Mouse (Mus musculus) cerebellum, adult 2 months (tissue): ENCODE data around the gene Ulk3. TPM values are rescaled to one million over a fixed set of nuclear protein-coding genes. Genes with fewer than 3 reads are reported as not detected.

Source experiments
- DNase-seq, 2 experiments: peaks; one replicate each; pipeline ENCODE4 v3.0.0; 2021
- H3K27ac ChIP-seq: fragments of 200-500 bp; 2 replicates; pipeline ENCODE4 v1.5.1; 2012; ENCODE audit warnings: low read length, control low read depth, inconsistent platforms; ENCODE audit not compliant: insufficient read depth
- H3K27me3 ChIP-seq: fragments of 200-500 bp; 2 replicates; pipeline ENCODE4 v1.6.1; 2012; ENCODE audit warnings: inconsistent platforms, mild to moderate bottlenecking, low read length, moderate library complexity; ENCODE audit not compliant: control insufficient read depth, insufficient read depth
- H3K4me1 ChIP-seq: fragments of 200-500 bp; 2 replicates; pipeline ENCODE4 v1.6.1; 2011; ENCODE audit warnings: low read length; ENCODE audit not compliant: control insufficient read depth, insufficient read depth
- H3K4me3 ChIP-seq: fragments of 200-500 bp; replicated peaks from 2 replicates; pipeline ENCODE3; 2011; ENCODE audit warnings: mild to moderate bottlenecking, low read depth, low read length, control low read depth; ENCODE audit not compliant: insufficient read depth
- CTCF ChIP-seq: fragments of 200-500 bp; IDR thresholded peaks from 2 replicates; pipeline ENCODE4 v1.5.1; 2011; ENCODE audit warnings: low read depth, mild to moderate bottlenecking, control low read depth, low read length, moderate library complexity, borderline replicate concordance; ENCODE audit not compliant: insufficient read depth
- POLR2A ChIP-seq: fragments of 200-500 bp; IDR thresholded peaks from 2 replicates; pipeline ENCODE4 v1.6.1; 2011; ENCODE audit warnings: low read length, control low read depth, borderline replicate concordance; ENCODE audit not compliant: insufficient read depth
- WGBS: fragments of 180-500 bp; shearing (Covaris S2); methylation state at CpG from one replicate; pipeline ENCODE4 v1.1.7; 2018; 5-methylcytosine and 5-hydroxymethylcytosine counted together
- polyA plus RNA-seq: library from polyadenylated mRNA; depleted of rRNA; stranded (reverse); fragments of >200 nt; gene quantifications from 2 replicates; pipeline ENCODE4 v1.2.3, GENCODE M21; 2012

Gene Ulk3
- polyA plus RNA-seq, 1 experiment: 39.5 TPM

DNA sequence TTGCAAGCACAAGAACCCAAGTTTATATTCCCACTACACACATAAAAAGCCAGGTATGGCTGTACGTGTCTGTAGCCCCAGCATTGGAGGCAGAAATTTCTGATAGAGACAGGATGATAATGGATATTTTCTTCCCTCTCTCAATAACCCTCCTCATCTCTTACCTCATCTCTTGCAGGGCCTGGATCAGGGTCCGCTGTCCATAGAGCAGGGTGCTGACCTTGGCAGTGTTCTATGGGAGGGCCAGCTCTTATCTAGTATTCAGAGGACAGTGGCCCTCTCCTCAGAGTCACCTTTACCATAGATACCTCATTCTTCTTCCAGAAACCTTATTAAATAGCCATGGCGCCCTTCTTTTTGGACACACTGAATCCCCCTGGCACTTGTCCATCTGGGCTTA, 20.6 kb downstream of the Ulk3 start:
- DNase-seq: no peak
- WGBS: 84% methylated on average over 3 of the region's 3 CpGs
- TF ChIP-seq CTCF: no peak
- TF ChIP-seq POLR2A: no peak
- 0 out of 2 replicates have a peak overlapping the region, but pooled peaks have one; percentile 36 for H3K27ac ChIP-seq
- H3K4me1 ChIP-seq: peaks cover 20% of the 10 kb centered on the region
- H3K4me3 ChIP-seq: no peak overlapping the region
- H3K27me3 ChIP-seq: no peaks in the 10 kb centered on the region

DNA sequence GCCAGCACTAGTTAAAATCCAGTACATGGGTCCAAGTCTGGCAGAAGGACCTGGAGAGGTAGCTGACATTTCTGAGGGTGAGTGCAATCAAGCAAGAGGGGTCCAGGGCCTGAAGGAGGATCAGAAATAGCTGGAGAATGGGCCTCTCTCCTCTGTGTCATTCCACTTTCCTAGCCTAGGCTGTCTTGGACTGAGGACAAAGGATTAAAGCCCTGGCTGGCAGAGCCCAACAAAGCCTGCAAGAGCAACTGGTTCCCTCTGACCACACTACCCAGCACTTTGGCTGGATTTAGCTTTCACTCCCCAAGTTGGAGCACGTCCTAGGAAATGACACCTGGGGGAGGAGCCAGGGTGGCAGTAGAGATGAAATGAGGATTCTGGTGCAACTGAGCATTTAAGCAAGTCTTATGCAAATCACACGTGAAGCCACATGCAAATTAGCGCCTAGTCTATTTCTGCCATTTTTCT, 21.1 kb downstream of the Ulk3 start:
- TF ChIP-seq POLR2A (no peak), CTCF (no peak)
- 17% methylated on average over 3 of the region's 3 CpGs for WGBS
- Histone ChIP-seq H3K4me1 (peaks cover 20% of the 10 kb centered on the region), H3K4me3 (no peak overlapping the region), H3K27me3 (no peaks in the 10 kb centered on the region), H3K27ac (peak overlapping the region; percentile 36; the same call in 1 of the 2 replicates)
- DNase-seq: peak; percentile 54 to 70

DNA sequence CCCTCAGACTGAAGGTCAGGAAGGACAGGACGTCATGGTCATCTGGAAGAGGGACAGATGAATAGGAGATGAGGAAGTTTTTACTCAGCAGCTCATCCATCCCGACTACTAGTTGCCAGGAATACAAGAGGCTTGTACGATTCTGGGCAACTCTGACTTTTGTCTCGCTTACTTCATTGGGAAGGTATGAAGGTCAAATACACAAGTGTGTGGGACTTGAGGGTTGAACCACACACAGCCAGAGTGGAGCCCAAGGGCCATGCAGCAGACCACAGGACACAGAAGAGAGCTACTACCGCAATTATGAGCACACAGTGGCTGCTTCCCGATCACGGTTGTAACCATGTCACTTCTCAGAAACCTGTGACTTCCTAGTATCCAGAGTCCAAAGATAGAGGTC, 23.3 kb downstream of the Ulk3 start:
- 95% methylated on average over 7 of the region's 7 CpGs for WGBS
- Histone ChIP-seq H3K27me3 (no peaks in the 10 kb centered on the region), H3K27ac (no peak overlapping the region), H3K4me3 (no peak overlapping the region), H3K4me1 (peaks cover 13% of the 10 kb centered on the region)
- TF ChIP-seq CTCF (no peak), POLR2A (no peak)
- DNase-seq: no peak

DNA sequence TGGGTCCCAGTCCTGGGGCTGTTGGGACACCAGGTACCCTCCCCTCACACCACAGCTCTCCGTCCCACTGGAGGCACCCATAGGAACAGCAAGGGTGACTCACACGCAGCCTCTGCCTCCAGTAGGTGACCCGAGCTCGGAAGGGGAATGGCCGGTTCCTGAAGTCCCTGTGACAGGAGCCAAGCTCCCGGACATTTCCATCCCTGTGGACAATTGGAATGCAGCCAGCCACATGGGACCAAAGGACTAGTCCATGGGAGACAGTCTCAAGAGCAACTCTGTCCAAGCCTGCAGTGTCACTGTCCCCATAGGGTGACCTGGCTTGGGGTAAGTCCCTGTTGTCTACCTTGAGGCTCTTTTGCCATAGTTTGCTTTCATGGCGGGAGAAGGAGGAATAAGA, 24.7 kb downstream of the Ulk3 start:
- Histone ChIP-seq H3K27me3 (no peaks in the 10 kb centered on the region), H3K27ac (no peak overlapping the region), H3K4me1 (peaks cover 13% of the 10 kb centered on the region), H3K4me3 (no peak overlapping the region)
- DNase-seq: peak in 1 of 2 experiments; percentile 27
- TF ChIP-seq CTCF (no peak), POLR2A (no peak)
- 54% methylated on average over 7 of the region's 7 CpGs for WGBS

DNA sequence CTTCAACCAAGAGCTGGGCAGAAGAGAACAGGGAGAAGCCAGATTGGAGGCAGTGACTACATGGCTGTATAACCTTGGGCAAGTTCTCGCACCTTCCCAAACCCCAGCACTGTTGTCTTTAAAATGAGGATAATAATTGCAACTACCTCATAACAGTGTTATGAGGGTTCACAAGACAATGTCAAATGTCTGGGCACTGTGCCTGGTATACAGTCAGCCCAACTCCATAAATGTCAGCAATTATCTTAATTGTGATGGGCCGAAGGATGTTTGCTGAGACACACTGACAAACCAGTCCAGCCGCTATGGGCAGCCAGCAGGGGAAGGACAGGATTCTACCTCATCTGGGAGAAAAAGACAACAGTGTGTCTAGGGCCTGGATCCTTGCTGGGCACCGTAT, 25.5 kb downstream of the Ulk3 start:
- TF ChIP-seq CTCF (no peak), POLR2A (no peak)
- Histone ChIP-seq H3K4me1 (peaks cover 13% of the 10 kb centered on the region), H3K4me3 (no peak overlapping the region), H3K27me3 (no peaks in the 10 kb centered on the region), H3K27ac (no peak overlapping the region)
- no peak for DNase-seq
- WGBS: 90% methylated on average over 4 of the region's 4 CpGs

DNA sequence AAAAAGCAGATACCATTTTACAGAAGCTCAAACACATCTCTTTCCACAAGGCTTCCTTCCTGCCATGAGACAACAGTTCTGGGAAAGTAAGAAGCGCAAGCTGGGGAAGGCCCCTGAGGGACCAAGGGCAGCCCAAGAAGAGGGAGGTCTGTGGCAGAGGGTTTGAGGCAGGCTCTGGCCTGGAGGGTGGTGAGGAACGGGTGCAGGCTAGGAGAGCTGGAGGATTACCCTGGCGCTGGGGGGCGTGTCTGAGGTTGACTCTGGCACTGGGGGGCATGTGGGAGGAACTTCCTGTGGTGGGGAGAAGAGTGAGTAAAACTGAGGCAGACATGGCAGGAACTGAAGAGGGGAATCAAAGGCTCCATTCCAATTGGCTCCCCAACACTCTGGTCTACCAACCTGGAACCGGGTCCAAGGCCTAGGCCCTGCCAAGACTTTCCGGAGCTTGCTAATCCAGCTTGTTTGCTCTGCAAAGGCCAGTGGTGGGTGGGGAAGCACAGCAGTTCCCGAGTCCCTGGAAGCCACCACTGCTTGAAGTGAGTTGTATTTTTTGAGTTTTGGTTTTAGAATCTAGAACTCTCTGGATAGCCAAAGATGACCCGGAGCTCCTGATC, 28.4 kb downstream of the Ulk3 start:
- TF ChIP-seq POLR2A: no peak
- TF ChIP-seq CTCF: no peak
- 58% methylated on average over 8 of the region's 8 CpGs for WGBS
- no peaks in the 10 kb centered on the region for H3K27me3 ChIP-seq
- no peak overlapping the region for H3K27ac ChIP-seq
- no peak overlapping the region for H3K4me3 ChIP-seq
- H3K4me1 ChIP-seq: no peaks in the 10 kb centered on the region
- DNase-seq: no peak

DNA sequence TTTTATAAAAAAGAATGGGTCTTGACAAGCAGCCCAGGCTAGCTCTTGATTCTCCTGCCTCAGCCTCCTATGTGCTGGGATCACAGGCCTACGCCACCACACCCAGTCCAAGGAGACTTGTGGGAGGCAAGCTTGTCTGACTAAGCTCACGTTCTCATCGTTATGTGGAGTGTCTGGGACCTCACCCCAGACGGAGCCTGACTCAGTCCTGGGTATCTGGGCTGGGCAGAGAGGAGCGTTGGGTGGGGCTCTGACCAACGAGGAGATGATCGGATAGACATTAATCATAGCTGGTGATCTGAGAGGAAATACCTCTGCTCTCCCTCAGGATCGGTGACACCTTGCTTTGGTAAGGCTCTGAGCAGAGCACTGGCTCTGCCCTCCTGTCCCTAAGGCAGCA, 29.6 kb downstream of the Ulk3 start:
- Histone ChIP-seq H3K27ac (no peak overlapping the region), H3K4me3 (no peak overlapping the region), H3K27me3 (no peaks in the 10 kb centered on the region), H3K4me1 (0 out of 2 replicates have a peak, but pooled peaks cover 5% of the 10 kb centered on the region)
- WGBS: 83% methylated on average over 8 of the region's 8 CpGs
- TF ChIP-seq CTCF (no peak), POLR2A (no peak)
- no peak for DNase-seq

DNA sequence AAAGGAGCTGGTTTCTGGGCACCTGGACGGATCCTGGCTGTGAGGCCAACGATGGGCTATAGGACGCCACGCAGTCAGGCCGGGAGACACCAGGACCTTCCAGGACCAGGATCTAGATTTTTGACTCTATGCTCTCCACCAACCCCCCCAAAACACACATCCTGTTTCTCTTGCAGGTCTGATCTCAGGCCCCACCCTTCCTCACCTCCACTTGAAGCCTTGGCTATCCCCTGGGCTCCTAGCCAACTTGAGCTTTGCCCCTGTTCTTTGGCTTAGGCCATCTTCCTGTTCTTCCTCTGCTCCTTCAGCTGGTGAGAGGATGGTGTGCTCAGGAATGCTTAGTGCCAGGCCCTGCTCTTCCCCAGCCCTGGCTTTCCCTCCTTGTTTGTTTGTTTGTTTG, 31.4 kb downstream of the Ulk3 start, which contains the start of gene Lman1l:
Lman1l (minus strand) TSS at position 101 of the 400 bp plus-strand sequence.
- Histone ChIP-seq H3K27ac (no peak within 1 kb of the TSS), H3K4me3 (no peak within 1 kb of the TSS), H3K4me1 (peaks cover 21% of the 10 kb centered on the region), H3K27me3 (no peaks in the 10 kb centered on the region)
- no peak for DNase-seq
- WGBS: 87% methylated on average over 5 of the region's 5 CpGs
- no peak for TF ChIP-seq POLR2A

DNA sequence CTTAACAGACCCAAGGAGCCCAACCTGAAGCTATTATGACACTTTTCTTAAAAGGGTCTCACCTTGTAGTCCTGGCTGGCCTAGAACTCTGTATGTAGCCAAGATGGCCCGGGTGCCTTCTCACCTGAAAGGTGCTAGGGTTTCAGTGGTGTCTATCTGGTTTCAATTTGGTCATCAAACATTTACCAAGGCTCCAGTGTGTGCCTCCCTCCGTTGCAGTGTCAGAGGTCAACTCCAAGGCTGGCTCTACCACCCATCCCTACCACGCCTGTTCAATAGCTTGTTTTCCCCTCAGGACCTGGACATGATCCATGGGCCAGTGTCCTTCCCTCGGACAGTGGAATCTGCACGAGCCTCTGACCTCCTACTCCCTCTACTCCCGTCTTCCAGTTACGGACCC, 35.0 kb downstream of the Ulk3 start:
- Histone ChIP-seq H3K4me3 (no peak overlapping the region), H3K4me1 (peaks cover 29% of the 10 kb centered on the region), H3K27ac (no peak overlapping the region), H3K27me3 (no peaks in the 10 kb centered on the region)
- no peak for DNase-seq
- WGBS: 89% methylated on average over 7 of the region's 7 CpGs
- TF ChIP-seq POLR2A: no peak
- TF ChIP-seq CTCF: no peak
